Mouse (Mus musculus): ENCODE data around the gene Psmd12.

- TF ChIP-seq CTCF (IDR thresholded peaks at IDR 0.05; ENCODE audit: borderline replicate concordance, extremely low read depth, insufficient read depth, insufficient read length) (no peak), POLR2A (IDR thresholded peaks at IDR 0.05; ENCODE audit: borderline replicate concordance, extremely low read depth, insufficient read depth, insufficient read length, poor library complexity, severe bottlenecking) (no peak)
These were observed 5.1 kb downstream of the Psmd12 start for GRCm38 (mm10) chr11:107484341-107484740.

Measured in brain, embryonic 14.5 days (tissue).